Mouse (Mus musculus): ENCODE data around the gene Olfr155. TPM values are rescaled to one million over a fixed set of nuclear protein-coding genes. Genes with fewer than 3 reads are reported as not detected.

Gene Olfr155
- polyA plus RNA-seq, 1 experiment from 2014 or later = not detected

Other genes with a start within 250 kb of the Olfr155 start
- 5.4 and 6.2 TPM in 2 replicates for gene Npr2, start 219.6 kb upstream of the Olfr155 start, polyA plus RNA-seq (2016; fragmentation: Nextera tagmentation; extraction: Ambion mirVana)
- gene Spag8, start 198.0 kb upstream of the Olfr155 start, polyA plus RNA-seq (2016; fragmentation: Nextera tagmentation; extraction: Ambion mirVana) = 1.9 and 2.9 TPM in 2 replicates
- 66.0 and 69.7 TPM in 2 replicates for gene Hint2, start 195.1 kb upstream of the Olfr155 start, polyA plus RNA-seq (2016; fragmentation: Nextera tagmentation; extraction: Ambion mirVana)
- gene Tmem8b, start 182.6 kb upstream of the Olfr155 start, polyA plus RNA-seq (2016; fragmentation: Nextera tagmentation; extraction: Ambion mirVana) = 4.2 and 4.3 TPM in 2 replicates
- 1.6 and 1.7 TPM in 2 replicates for gene Fam221b, start 182.4 kb upstream of the Olfr155 start, polyA plus RNA-seq (2016; fragmentation: Nextera tagmentation; extraction: Ambion mirVana)
- not detected in 2 replicates for gene Olfr70, start 150.8 kb upstream of the Olfr155 start, polyA plus RNA-seq (2016; fragmentation: Nextera tagmentation; extraction: Ambion mirVana)
- not detected in 2 replicates for gene Olfr71, start 141.3 kb upstream of the Olfr155 start, polyA plus RNA-seq (2016; fragmentation: Nextera tagmentation; extraction: Ambion mirVana)
- gene Hrct1, start 124.4 kb upstream of the Olfr155 start, polyA plus RNA-seq (2016; fragmentation: Nextera tagmentation; extraction: Ambion mirVana) = 0.16 and 0.31 TPM in 2 replicates
- 0.07 TPM in 1 of 2 replicates, not detected in the other for gene Spaar, start 121.5 kb upstream of the Olfr155 start, polyA plus RNA-seq (2016; fragmentation: Nextera tagmentation; extraction: Ambion mirVana)
- gene Olfr159, start 80.6 kb upstream of the Olfr155 start, polyA plus RNA-seq (2016; fragmentation: Nextera tagmentation; extraction: Ambion mirVana) = not detected in 2 replicates
- not detected in 2 replicates for gene Olfr156, start 27.7 kb upstream of the Olfr155 start, polyA plus RNA-seq (2016; fragmentation: Nextera tagmentation; extraction: Ambion mirVana)
- gene Olfr157, start 11.4 kb upstream of the Olfr155 start, polyA plus RNA-seq (2016; fragmentation: Nextera tagmentation; extraction: Ambion mirVana) = not detected in 2 replicates
- 9.4 and 11.2 TPM in 2 replicates for gene Reck, start 24.0 kb downstream of the Olfr155 start, polyA plus RNA-seq (2016; fragmentation: Nextera tagmentation; extraction: Ambion mirVana)
- 52.7 and 52.8 TPM in 2 replicates for gene Glipr2, start 105.8 kb downstream of the Olfr155 start, polyA plus RNA-seq (2016; fragmentation: Nextera tagmentation; extraction: Ambion mirVana)
- gene Ccin, start 131.9 kb downstream of the Olfr155 start, polyA plus RNA-seq (2016; fragmentation: Nextera tagmentation; extraction: Ambion mirVana) = not detected in 2 replicates
- 176 and 179 TPM in 2 replicates for gene Clta, start 152.9 kb downstream of the Olfr155 start, polyA plus RNA-seq (2016; fragmentation: Nextera tagmentation; extraction: Ambion mirVana)
- gene Gne, start 232.6 kb downstream of the Olfr155 start, polyA plus RNA-seq (2016; fragmentation: Nextera tagmentation; extraction: Ambion mirVana) = 18.0 and 19.2 TPM in 2 replicates

Data from forebrain, embryonic 10.5 days (tissue).